Mouse (Mus musculus) forebrain, embryonic 11.5 days (tissue): Measurements from ENCODE around the gene Slc22a18. TPM values are rescaled to one million over a fixed set of nuclear protein-coding genes. Genes with fewer than 3 reads are reported as not detected.
A peak's percentile ranks its signal among the peaks of the same experiment; 100 is the strongest.

Source experiments
- ATAC-seq: fragments of 200-750 bp; cut with Nextera tagmentation; replicated peaks from 2 replicates; pipeline ENCODE4 v1.8.0; 2017; ENCODE audit warnings: moderate TSS enrichment; ENCODE audit not compliant: low FRiP score
- DNase-seq: peaks from one replicate; pipeline ENCODE4 v3.0.0-alpha.2; 2017; ENCODE audit warnings: low spot score
- H3K27ac ChIP-seq: fragments of 300-500 bp; sonication (generic); 2 replicates; pipeline ENCODE4 v1.5.1; 2014; ENCODE audit warnings: low read depth, low read length
- H3K27me3 ChIP-seq: fragments of 300-500 bp; sonication (generic); 2 replicates; pipeline ENCODE4 v1.6.1; 2014; ENCODE audit warnings: mild to moderate bottlenecking, low read length, mixed read lengths; ENCODE audit not compliant: control insufficient read depth, insufficient read depth
- H3K36me3 ChIP-seq: fragments of 300-500 bp; sonication (generic); 2 replicates; pipeline ENCODE4 v1.6.1; 2014; ENCODE audit warnings: mild to moderate bottlenecking, low read length, moderate library complexity, mixed read lengths; ENCODE audit not compliant: control insufficient read depth, insufficient read depth
- H3K4me1 ChIP-seq: fragments of 300-500 bp; sonication (generic); replicated peaks from 2 replicates; pipeline ENCODE4 v1.6.1; 2014; ENCODE audit warnings: low read length, mixed read lengths; ENCODE audit not compliant: control insufficient read depth, insufficient read depth
- H3K4me2 ChIP-seq: fragments of 300-500 bp; sonication (generic); 2 replicates; pipeline ENCODE4 v1.6.1; 2014; ENCODE audit warnings: low read depth, mild to moderate bottlenecking, low read length, moderate library complexity, mixed read lengths; ENCODE audit not compliant: severe bottlenecking
- H3K4me3 ChIP-seq: fragments of 300-500 bp; sonication (generic); 2 replicates; pipeline ENCODE4 v1.5.1; 2014; ENCODE audit warnings: low read depth, low read length
- H3K9ac ChIP-seq: fragments of 300-500 bp; sonication (generic); 2 replicates; pipeline ENCODE4 v1.6.1; 2014; ENCODE audit warnings: low read length
- H3K9me3 ChIP-seq: fragments of 300-500 bp; sonication (generic); 2 replicates; pipeline ENCODE4 v1.6.1; 2016; ENCODE audit warnings: low read length, mixed read lengths; ENCODE audit not compliant: control insufficient read depth
- WGBS: fragments of 180-500 bp; shearing (Covaris S2); extraction: QIAGEN DNeasy Blood & Tissue Kit; methylation state at CpG from one replicate; pipeline ENCODE4 v1.1.7; 2014; 5-methylcytosine and 5-hydroxymethylcytosine counted together
- polyA plus RNA-seq: library from polyadenylated mRNA; unstranded; fragments of >200 nt; fragmentation: Nextera tagmentation; extraction: Ambion mirVana; gene quantifications from 2 replicates; pipeline ENCODE4 v1.2.1, GENCODE M21; 2014

Gene Slc22a18
- polyA plus RNA-seq, result 0.20 and 0.29 TPM in 2 replicates

DNA sequence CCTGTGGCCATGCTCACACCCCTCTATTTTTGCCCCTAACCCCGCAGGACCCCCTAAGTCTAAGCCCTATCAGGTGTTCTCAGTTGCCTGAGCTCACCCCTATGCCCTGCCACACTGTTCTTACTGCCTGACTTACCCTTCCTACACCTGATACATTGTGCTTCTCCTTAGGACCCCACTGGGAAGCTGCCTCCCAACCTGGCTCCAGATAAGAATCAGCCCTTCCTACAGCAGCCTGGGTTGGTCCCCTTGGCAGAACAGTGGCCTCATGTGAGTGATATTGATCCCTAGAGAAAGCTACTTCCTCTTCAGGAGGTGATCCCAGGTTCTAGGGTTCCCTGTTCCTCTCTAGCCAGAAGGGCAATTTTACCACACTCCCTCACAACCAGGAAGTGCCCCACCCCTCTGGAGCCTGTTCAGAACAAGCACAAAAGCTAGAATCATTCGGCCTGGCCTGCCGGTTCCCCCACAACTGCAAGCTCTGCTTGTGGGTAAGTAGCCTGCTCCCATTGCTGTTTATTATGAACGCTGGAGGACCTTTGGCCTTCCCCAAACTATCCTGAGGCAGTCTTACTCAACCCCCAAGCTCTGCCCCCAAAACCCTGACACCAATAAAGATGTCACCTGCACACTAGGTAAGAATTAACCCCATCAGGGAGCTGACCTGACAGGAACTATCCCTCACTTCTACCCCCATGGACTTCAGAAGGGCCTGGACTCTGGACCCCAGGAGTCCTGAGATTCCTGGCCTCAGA, at the start of gene Slc22a18:
Gene Slc22a18, plus strand, starts transcription at position 390 of the 755 bp plus-strand sequence.
- no peak for ATAC-seq
- no peaks in the 10 kb centered on the region for H3K9me3 ChIP-seq
- no peaks in the 10 kb centered on the region for H3K36me3 ChIP-seq
- peaks cover 3% of the 10 kb centered on the region for H3K27me3 ChIP-seq
- no peak within 1 kb of the TSS for H3K4me2 ChIP-seq
- H3K4me3 ChIP-seq, result no peak within 1 kb of the TSS
- no peak within 1 kb of the TSS for H3K27ac ChIP-seq
- H3K9ac ChIP-seq, result no peak within 1 kb of the TSS
- H3K4me1 ChIP-seq, result no peaks in the 10 kb centered on the region
- WGBS, result 44% methylated on average over 4 of the region's 4 CpGs
- no peak for DNase-seq

DNA sequence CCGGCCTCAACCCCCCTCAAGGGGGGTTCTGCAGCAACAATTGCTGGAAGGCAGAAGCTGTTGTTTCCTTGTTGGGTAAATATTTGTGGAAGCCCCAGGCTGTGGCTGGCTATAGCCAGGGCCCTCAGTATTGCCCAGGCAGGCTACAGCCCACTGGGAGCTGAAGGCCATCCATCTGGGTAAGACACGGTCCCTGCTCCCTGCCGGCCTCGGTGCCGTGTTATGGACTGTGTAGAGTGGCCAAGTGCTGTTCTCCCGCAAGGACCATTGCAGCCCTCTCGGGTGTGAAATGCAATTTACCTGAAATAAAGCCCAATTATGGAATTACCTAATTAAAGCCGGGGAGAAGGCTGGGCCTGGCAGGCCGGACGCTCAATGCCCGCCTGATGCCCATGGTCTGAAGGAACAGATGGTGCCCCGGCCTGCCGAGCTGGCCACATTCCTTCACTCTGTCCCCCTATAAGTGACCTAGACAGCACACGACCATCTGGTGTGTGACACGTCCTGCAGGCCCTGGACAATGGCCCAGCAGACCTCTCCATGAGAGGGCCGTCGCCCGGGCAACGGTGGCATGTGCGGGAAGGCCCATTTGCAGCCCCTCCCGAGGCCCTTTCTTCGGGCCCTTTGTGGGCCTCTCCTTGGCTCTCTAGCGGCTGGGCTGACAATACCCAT, 45.3 kb upstream of the Slc22a18 start:
- DNase-seq (peak; percentile 86), ATAC-seq (peak; percentile 93)
- H3K27ac ChIP-seq, result 0 out of 2 replicates have a peak overlapping the region, but pooled peaks have one; percentile 26
- H3K9me3 ChIP-seq, result no peaks in the 10 kb centered on the region
- peaks cover 12% of the 10 kb centered on the region for H3K4me1 ChIP-seq
- 26% methylated on average over 23 of the region's 23 CpGs for WGBS
- no peak overlapping the region for H3K4me2 ChIP-seq
- H3K27me3 ChIP-seq, result peaks cover 15% of the 10 kb centered on the region
- H3K4me3 ChIP-seq, result no peak overlapping the region
- no peak overlapping the region for H3K9ac ChIP-seq
- H3K36me3 ChIP-seq, result no peaks in the 10 kb centered on the region

DNA sequence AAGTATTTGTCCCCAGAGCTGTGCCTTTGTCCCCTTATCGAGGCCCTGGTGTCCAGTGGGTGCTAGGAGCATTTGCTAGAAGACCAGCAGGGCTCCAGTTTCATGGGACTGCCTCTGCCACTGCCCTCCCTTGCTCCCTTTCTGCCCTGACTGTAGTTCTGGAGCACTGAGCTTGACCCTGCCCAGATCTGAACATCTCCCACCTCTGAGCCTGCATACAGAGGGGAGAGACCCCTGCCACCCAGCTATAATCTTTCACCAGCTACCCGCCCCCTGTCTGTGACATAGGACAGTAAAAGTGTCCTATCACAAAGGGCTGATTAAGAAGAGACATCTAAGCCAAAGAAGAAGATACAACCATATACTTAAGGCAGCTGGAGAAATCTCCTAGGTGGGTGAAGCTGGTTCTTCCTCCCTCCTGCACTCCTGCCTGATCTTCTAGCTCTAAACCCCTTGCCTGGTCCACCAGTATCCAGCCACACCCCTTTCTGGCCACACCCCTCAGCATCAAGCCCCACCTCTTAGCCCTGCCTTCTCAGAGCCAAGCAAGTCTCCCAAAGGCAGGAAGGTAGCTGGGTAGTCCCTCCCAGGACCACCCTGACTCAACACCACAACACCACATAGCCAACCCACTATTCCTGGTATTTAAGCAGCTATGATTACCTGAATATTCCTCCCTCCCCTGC, 44.6 kb upstream of the Slc22a18 start:
- no peak overlapping the region for H3K4me3 ChIP-seq
- DNase-seq (no peak), ATAC-seq (peak; percentile 52; the same call in 1 of the 2 replicates)
- peaks cover 12% of the 10 kb centered on the region for H3K4me1 ChIP-seq
- WGBS, result 34% methylated on average over 2 of the region's 2 CpGs
- H3K27me3 ChIP-seq, result peaks cover 17% of the 10 kb centered on the region
- no peak overlapping the region for H3K9ac ChIP-seq
- 0 out of 2 replicates have a peak overlapping the region, but pooled peaks have one; percentile 26 for H3K27ac ChIP-seq
- H3K9me3 ChIP-seq, result no peaks in the 10 kb centered on the region
- no peaks in the 10 kb centered on the region for H3K36me3 ChIP-seq
- H3K4me2 ChIP-seq, result no peak overlapping the region

GRCm38 (mm10) chr7:143432631-143433030, 40.9 kb upstream of the Slc22a18 start:
- peaks cover 15% of the 10 kb centered on the region for H3K4me1 ChIP-seq

GRCm38 (mm10) chr7:143433331-143433730, 40.2 kb upstream of the Slc22a18 start:
- Histone ChIP-seq H3K4me2 (no peak overlapping the region), H3K36me3 (no peaks in the 10 kb centered on the region), H3K9ac (no peak overlapping the region), H3K27ac (no peak overlapping the region), H3K4me3 (no peak overlapping the region), H3K27me3 (peaks cover 31% of the 10 kb centered on the region), H3K4me1 (peaks cover 15% of the 10 kb centered on the region), H3K9me3 (no peaks in the 10 kb centered on the region)
- WGBS, result 79% methylated on average over 7 of the region's 7 CpGs
- DNase-seq (no peak), ATAC-seq (no peak)

More at GRCm38 (mm10) chr7:143432631-143433030, 40.9 kb upstream of the Slc22a18 start:
- 65% methylated on average over 1 of the region's 1 CpGs for WGBS
- Histone ChIP-seq H3K9ac (no peak overlapping the region), H3K9me3 (no peaks in the 10 kb centered on the region), H3K36me3 (no peaks in the 10 kb centered on the region), H3K4me2 (no peak overlapping the region), H3K4me3 (no peak overlapping the region), H3K27ac (no peak overlapping the region), H3K27me3 (peaks cover 30% of the 10 kb centered on the region)
- no peak for ATAC-seq
- no peak for DNase-seq

- peak; percentile 71 for ATAC-seq
- peak; percentile 58 for DNase-seq
- H3K27ac ChIP-seq, result peak overlapping the region; percentile 37; the same call in 1 of the 2 replicates
- peaks cover 11% of the 10 kb centered on the region for H3K4me1 ChIP-seq
- H3K4me2 ChIP-seq, result peak overlapping the region; percentile 83
- peaks cover 53% of the 10 kb centered on the region for H3K27me3 ChIP-seq
- no peaks in the 10 kb centered on the region for H3K36me3 ChIP-seq
- H3K4me3 ChIP-seq, result peak overlapping the region; percentile 35
- H3K9ac ChIP-seq, result peak overlapping the region; percentile 70
- H3K9me3 ChIP-seq, result no peaks in the 10 kb centered on the region
- WGBS, result 15% methylated on average over 15 of the region's 18 CpGs
These were observed 36.2 kb upstream of the Slc22a18 start for GRCm38 (mm10) chr7:143437231-143437893.

DNA sequence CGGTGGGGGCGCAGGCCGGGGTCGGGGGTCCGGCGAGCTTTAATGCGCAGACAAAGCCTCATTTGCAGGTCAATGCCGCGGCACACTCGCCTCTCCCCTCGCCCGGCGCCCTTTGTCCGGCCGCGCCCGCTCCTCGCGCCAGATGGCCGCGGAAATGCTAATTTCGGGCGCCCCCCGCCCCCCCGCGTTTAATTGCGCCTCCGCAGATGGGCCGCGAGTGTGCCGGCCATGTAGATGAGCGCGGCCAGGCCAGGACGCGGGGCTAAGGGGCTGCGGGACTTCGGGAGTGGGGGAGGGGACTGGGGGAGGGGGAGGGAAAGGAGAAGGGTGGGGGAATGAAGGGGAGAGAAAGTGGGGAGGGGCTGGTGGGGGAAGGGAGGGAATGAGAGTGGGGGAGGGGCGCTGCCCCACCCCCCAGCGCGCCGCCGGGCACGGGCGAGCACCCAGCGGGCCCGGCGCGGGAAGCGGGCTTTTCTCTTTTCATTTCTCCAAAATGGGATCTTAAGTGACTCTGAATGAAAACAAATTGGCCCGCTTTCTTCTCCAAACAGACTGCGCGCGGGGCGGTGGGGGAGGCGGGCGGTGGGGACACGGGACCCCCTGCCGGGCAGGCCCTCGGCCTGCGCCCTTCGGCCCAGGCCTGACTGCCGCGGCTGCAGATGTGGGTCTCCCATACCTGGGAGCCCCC, 35.5 kb upstream of the Slc22a18 start:
- Histone ChIP-seq H3K4me3 (peak overlapping the region; percentile 35), H3K9me3 (no peaks in the 10 kb centered on the region), H3K4me1 (peaks cover 11% of the 10 kb centered on the region), H3K27me3 (peaks cover 56% of the 10 kb centered on the region), H3K36me3 (no peaks in the 10 kb centered on the region), H3K27ac (peak overlapping the region; percentile 37; the same call in 1 of the 2 replicates), H3K9ac (peak overlapping the region; percentile 70), H3K4me2 (peak overlapping the region; percentile 83)
- DNase-seq (peak; percentile 84), ATAC-seq (peak; percentile 84)
- under 1% methylated on average over 55 of the region's 63 CpGs for WGBS
